Mouse (Mus musculus) liver, embryonic 14.5 days (tissue): ENCODE results near the gene Ccer1.

Source experiments
- CTCF ChIP-seq: IDR thresholded peaks from 2 replicates; pipeline ENCODE4 v1.5.1; 2016; ENCODE audit warnings: antibody characterized with exemption, low read depth, control low read depth
- EP300 ChIP-seq: IDR thresholded peaks from 2 replicates; pipeline ENCODE4 v1.6.1; 2016; ENCODE audit warnings: antibody characterized with exemption, low read depth

DNA sequence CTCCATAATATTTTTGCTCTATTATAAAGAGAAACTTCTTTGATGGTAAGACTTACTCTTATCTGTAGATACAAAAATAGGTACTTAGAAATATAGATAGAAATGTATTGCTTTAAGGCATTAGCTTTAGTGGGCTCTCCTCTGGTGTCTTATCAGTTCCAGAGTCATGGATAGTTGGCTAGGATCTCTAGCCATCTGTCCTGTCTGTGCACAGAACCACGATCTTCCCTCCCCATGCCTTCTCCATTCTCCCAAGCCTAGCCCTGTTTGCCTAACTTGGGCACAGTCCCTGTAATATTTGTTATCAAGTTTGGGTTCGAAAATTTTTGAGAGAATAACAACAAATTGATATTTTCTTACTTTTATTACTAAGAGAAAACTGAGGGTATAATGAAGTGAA, 19.6 kb upstream of the Ccer1 start:
- TF ChIP-seq EP300 (no peak), CTCF (no peak)
